Mouse (Mus musculus): Measurements from ENCODE around the gene Rps18.
"Not testable (repeated sequence)": the region's sequence is repeated elsewhere in the genome, so short reads cannot be mapped to it uniquely, and the experiment has no call there.

Gene Rps18

GRCm38 (mm10) chr17:33968927-33969326 is 13.1 kb upstream of the Rps18 start:
- peak; percentile 50 for DNase-seq (ENCODE audit: extremely low read depth, insufficient read length, low spot score)

GRCm38 (mm10) chr17:33968489-33968888 is 12.7 kb upstream of the Rps18 start:
- peak; percentile 49 for DNase-seq (ENCODE audit: extremely low read depth, insufficient read length, low spot score)

- no peak for DNase-seq (ENCODE audit: extremely low read depth, insufficient read length, low spot score)
These were observed 10.2 kb upstream of the Rps18 start for GRCm38 (mm10) chr17:33965846-33966550.

GRCm38 (mm10) chr17:33965082-33965845 is 9.5 kb upstream of the Rps18 start:
- no peak for DNase-seq (ENCODE audit: extremely low read depth, insufficient read length, low spot score)

- DNase-seq (ENCODE audit: extremely low read depth, insufficient read length, low spot score) = no peak
These were observed 7.1 kb upstream of the Rps18 start for GRCm38 (mm10) chr17:33962876-33963275.

- DNase-seq (ENCODE audit: extremely low read depth, insufficient read length, low spot score) = no peak
These were observed 4.1 kb upstream of the Rps18 start for GRCm38 (mm10) chr17:33959948-33960347.

- DNase-seq (ENCODE audit: extremely low read depth, insufficient read length, low spot score) = no peak
These were observed 3.3 kb upstream of the Rps18 start for GRCm38 (mm10) chr17:33959135-33959534.

- DNase-seq (ENCODE audit: extremely low read depth, insufficient read length, low spot score) = no peak
These were observed 2.6 kb upstream of the Rps18 start for GRCm38 (mm10) chr17:33958451-33958850.

- no peak for DNase-seq (ENCODE audit: extremely low read depth, insufficient read length, low spot score)
These were observed 1.7 kb upstream of the Rps18 start for GRCm38 (mm10) chr17:33957493-33957892.

GRCm38 (mm10) chr17:33956336-33956735 is 535 bp upstream of the Rps18 start:
- DNase-seq (ENCODE audit: extremely low read depth, insufficient read length, low spot score) = no peak

- no peak for DNase-seq (ENCODE audit: extremely low read depth, insufficient read length, low spot score)
These were observed 901 bp downstream of the Rps18 start for GRCm38 (mm10) chr17:33954646-33955554.

- no peak for DNase-seq (ENCODE audit: extremely low read depth, insufficient read length, low spot score)
These were observed 1.7 kb downstream of the Rps18 start for GRCm38 (mm10) chr17:33953961-33954565.

- DNase-seq (ENCODE audit: extremely low read depth, insufficient read length, low spot score) = no peak
These were observed 2.5 kb downstream of the Rps18 start for GRCm38 (mm10) chr17:33953310-33953709.

GRCm38 (mm10) chr17:33952879-33953278 is 2.9 kb downstream of the Rps18 start:
- no peak for DNase-seq (ENCODE audit: extremely low read depth, insufficient read length, low spot score)

GRCm38 (mm10) chr17:33952015-33952414 is 3.8 kb downstream of the Rps18 start:
- not testable (repeated sequence) for DNase-seq (ENCODE audit: extremely low read depth, insufficient read length, low spot score)

GRCm38 (mm10) chr17:33951021-33951946 is 4.5 kb downstream of the Rps18 start, which contains the start of gene B3galt4:
Gene B3galt4, minus strand, starts transcription at chr17:33951488.
- peak; percentile 66 for DNase-seq (ENCODE audit: extremely low read depth, insufficient read length, low spot score)

GRCm38 (mm10) chr17:33950131-33950625 is 5.6 kb downstream of the Rps18 start:
- DNase-seq (ENCODE audit: extremely low read depth, insufficient read length, low spot score) = no peak

GRCm38 (mm10) chr17:33948905-33949537 is 6.8 kb downstream of the Rps18 start:
- DNase-seq (ENCODE audit: extremely low read depth, insufficient read length, low spot score) = no peak
